Mouse (Mus musculus) spleen, embryonic (tissue): ENCODE data around the gene Itpkc.
"Not testable (repeated sequence)": the region's sequence is repeated elsewhere in the genome, so short reads cannot be mapped to it uniquely, and the experiment has no call there.

Experiments
- CTCF ChIA-PET: fragments of 350-600 bp; sonication (Branson Sonifier 250); formaldehyde crosslinking; loops from one replicate; lab custom pipeline; 2022; lab: Charles Lee

Itpkc gene

DNA sequence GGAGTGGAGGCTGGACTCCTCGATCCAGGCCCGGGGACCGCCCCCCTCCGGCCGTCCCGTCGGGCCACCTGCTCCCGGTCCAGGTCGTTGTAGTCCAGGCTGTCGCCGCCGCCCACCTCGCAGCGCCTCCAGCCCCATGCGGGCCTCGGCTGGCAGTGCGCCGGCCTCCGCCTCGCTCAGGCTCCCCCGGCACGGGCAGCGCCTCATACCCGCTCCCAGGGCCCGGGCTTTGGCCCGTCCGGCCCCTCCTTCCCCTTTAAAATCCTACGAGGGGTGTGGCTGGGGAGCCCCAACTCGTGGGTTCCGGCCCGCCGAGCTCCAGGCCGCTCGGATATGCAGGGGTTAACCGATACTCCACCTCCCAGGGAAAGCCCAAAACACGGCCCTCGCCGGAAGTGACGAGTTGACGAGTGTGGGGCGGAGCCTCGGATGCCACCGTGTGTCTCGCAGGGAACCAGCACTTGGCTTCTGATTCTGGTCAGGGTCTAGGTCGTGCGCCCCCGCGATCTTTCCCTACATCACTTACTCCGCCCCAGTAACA, at the start of gene Itpkc:
TSS of gene Itpkc (minus strand) at position 381 of the 541 bp plus-strand sequence.
- CTCF ChIA-PET = no interaction called here

DNA sequence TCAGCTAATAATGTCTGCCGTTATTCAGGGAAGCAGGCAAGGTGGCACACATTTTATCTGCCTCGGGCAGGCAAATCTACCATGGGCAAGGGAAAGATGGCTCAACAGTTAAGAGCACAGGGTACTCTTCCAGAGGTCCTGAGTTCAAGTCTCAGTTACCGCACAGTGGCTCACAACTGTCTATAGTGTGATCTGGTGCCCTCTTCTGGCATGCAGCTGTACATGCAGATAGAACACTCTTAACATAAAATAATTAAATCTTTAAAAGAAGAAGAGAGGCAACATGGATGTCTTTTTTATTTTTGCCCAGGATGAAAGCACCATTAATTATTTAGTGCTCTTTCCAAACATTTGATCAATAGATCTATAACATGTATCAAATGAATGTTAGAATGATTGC, 48.7 kb upstream of the Itpkc start:
- CTCF ChIA-PET = no interaction called here

DNA sequence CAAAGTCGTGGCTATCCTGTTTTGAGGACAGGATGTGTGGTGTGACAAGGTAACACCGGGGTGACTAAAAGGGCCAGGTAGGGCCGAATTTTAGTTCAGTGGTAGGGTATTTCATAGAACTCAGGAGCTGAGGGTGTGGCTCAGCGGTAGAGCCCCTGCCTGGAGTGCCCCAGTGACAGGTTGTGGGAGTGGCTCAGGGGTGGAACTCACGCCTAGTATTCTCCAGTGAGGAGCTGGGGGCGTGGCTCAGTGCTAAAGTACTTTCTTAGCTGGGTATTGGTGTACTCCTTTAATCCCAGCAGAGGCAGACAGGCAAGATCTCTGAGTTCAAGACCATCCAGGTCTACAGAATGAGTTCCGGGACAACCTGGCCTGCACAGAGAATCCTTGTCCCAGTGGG, 47.6 kb upstream of the Itpkc start:
- CTCF ChIA-PET = no interaction called here

DNA sequence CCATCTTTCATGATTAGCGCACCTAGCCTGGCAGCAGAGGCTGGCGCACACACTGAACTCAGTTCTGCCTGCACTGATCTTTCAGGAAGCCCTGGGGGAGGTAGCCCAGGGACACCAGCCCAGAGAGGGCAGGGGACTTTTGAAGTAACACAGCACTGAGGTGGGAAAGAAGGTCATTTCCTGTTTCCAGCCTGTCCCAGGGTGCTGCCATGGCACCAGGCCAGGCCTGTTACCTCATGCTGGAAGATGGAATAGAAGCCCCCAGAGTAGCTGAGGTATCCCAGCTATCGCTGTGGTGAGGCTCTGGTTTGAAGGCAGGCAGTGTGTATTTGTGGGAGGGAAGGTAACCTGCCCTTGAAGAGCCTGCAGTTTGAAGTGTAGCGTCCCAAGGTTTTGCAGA, 46.5 kb upstream of the Itpkc start:
- CTCF ChIA-PET = no interaction called here

DNA sequence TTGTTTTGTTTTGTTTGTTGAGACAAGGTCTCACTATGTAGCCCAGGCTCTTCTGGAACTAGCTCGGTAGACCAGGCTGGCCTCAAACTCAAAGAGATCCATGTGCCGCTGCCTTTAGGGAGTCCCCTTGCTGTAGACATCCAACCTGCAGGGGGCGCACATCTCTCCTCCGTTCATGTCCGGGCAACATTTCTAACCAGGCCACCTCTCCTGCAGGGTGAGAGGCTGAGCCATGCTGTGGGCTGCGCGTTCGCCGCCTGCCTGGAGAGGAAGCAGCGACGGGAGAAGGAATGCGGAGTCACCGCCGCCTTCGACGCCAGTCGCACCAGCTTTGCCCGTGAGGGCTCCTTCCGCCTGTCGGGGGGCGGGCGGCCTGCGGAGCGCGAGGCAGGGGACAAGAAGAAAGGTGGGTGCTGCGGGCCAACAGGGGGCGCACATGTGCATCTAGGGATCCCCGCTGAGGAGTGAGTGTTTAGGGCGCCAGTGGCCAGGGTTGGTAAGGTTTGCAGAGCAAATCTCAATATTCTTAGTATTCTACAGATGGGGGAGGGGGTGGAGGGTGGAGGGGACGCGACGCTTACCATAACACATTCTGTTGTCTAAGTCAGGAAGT, 45.4 kb upstream of the Itpkc start:
- CTCF ChIA-PET = interaction anchor here (0.7 kb wide), 1 partner anchor 36 kb away, joined by 5 read pairs; no protein-coding TSS in a partner anchor

DNA sequence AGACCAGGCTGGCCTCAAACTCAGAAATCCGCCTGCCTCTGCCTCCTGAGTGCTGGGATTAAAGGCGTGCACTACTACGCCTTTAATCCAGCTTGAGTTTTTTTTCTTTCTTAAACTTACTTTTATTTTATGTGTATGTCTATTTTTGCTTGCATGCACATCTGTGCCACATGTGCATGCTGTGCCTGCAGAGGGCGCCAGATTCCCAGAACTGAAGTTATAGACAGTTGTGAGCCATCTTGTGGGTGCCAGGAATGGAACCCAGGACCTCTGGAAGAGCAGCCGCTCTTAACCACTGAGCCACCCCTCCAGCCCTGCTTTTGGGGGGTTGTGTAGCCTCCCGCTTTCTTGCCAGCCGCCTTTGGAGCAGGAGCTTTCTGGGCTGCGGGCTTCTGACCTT, 43.0 kb upstream of the Itpkc start:
- CTCF ChIA-PET = interaction anchor here (0.7 kb wide), 1 partner anchor 76 kb away, joined by 3 read pairs; no protein-coding TSS in a partner anchor

DNA sequence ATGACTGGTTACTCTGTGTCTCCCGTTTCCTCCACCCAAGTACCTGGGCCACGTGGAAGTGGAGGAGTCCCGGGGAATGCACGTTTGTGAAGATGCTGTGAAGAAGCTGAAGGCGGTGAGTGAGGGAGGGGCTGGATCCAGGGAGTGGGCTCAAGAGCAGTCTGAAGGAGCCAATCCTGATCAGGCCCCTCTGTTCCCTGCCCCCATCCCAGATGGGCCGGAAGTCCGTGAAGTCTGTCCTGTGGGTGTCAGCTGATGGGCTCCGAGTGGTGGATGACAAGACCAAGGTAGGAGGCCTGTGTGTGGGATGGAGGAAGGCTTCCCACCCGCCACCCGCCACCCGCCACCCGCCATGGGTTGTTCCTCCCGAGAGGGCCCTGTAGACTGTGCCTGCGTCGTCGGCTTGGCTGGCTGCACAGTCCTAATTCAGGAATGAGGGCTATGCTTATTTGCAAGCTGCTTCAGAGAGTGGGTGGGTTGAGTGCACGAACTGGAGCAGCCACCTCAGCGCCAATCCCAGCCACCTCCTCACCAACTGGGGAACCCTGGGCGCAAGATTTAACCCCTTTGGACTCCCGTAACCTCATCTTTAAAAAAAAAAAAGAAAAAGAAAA, 38.2 kb upstream of the Itpkc start:
- CTCF ChIA-PET = interaction anchor here (0.6 kb wide), 1 partner anchor 85 kb away, joined by 4 read pairs; no protein-coding TSS in a partner anchor

DNA sequence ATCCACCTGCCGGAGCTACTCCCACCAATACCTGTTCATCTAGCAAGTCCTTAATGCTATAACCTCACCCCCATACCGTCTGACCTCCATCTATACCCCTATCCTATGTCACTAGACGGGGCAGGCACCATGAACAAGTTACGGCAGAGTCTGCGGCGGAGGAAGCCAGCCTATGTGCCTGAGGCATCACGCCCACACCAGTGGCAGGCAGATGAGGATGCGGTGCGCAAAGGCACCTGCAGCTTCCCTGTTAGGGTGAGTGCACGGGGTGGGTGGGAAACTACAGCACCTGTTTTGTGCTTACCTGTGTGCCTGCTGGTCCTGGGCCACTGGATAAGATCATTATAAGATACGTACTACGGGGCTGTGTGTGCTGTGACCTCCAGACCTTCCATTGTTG, 36.3 kb upstream of the Itpkc start:
- CTCF ChIA-PET = no interaction called here

DNA sequence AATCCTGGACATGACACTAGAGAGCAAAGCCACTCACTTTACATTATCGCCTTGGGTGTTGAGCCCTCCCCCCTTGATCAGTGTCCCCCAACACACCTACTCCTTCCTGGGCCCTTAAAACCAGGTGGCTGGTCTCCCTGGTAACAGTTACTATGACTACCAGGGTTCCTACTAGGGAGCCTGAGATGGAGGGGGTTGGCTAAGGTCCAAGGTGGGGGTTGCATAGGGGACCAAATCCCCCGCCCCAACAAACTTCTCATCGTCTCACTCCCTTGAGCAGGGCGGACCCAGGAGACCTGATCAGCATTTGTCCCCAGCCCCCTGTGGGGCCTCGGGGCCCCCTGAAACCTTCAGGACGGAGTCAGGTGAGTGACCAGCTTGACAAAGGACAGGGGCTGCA, 33.4 kb upstream of the Itpkc start:
- CTCF ChIA-PET = interaction anchor here (1.0 kb wide), 1 partner anchor 21 kb away, joined by 3 read pairs; no protein-coding TSS in a partner anchor

DNA sequence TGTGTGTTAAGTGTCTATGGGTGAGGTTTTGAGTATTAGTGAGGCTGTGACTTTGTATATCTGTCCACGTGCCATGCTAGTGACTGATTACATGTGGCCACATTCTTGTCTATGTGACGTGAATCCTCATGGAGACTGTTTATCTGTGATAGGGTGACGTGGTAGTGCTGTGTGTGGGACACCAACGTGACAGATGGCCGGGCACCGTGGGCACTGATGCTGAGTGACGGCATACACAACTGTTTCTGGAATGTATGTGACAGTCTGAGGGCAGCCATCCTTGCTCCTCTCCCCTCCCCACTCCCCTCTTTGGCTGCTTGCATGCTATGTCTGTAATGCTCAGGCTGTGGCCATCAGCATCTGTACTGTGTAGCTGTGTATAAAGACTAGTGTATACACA, 32.4 kb upstream of the Itpkc start:
- CTCF ChIA-PET = interaction anchor here (1.0 kb wide), 1 partner anchor 22 kb away, joined by 3 read pairs; no protein-coding TSS in a partner anchor

DNA sequence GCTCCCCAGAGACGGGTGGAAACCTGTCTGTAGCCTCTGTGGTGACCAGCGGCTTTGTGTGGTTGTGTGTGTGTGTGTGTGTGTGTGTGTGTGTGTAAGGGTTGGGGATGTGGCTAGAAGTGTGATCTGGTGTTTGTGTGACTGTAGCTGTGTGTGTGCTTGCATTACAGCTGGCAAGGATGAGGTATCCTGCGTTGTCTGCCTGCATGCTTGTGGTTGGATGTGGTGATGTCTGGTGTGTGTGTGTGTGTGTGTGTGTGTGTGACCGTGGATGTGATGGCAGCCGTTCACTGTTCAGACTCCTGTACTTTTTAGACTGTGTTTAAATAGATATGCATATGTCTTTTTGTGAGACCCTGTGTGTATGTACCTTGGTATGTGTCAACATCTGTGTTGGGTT, 31.3 kb upstream of the Itpkc start:
- CTCF ChIA-PET = interaction anchor here (0.6 kb wide), 1 partner anchor 1987 kb away, joined by 4 read pairs; no protein-coding TSS in a partner anchor

DNA sequence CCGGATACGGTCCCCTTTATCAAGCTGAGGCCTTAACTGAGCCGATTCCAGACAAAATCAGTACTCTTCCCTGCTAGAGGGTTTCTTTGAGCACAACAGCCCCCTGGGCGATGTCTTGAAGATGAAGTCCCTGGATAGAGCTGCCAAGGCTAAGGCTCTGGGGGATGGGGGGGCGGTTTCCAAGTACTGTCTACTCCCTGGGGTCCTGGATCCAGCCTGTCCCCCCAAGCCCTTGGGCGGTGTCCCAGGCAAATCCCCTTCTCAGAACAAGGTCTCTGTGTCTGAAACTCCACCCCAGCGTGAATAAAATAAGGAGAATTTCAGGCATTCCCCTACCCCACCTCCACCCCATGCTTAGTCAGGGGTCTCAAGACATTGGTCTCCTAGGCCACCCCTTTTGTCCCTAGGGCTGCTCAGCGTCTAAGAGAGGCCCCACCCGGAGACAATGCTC, 30.8 kb upstream of the Itpkc start:
- CTCF ChIA-PET = interaction anchor here (0.6 kb wide), 1 partner anchor 1987 kb away, joined by 4 read pairs; no protein-coding TSS in a partner anchor

DNA sequence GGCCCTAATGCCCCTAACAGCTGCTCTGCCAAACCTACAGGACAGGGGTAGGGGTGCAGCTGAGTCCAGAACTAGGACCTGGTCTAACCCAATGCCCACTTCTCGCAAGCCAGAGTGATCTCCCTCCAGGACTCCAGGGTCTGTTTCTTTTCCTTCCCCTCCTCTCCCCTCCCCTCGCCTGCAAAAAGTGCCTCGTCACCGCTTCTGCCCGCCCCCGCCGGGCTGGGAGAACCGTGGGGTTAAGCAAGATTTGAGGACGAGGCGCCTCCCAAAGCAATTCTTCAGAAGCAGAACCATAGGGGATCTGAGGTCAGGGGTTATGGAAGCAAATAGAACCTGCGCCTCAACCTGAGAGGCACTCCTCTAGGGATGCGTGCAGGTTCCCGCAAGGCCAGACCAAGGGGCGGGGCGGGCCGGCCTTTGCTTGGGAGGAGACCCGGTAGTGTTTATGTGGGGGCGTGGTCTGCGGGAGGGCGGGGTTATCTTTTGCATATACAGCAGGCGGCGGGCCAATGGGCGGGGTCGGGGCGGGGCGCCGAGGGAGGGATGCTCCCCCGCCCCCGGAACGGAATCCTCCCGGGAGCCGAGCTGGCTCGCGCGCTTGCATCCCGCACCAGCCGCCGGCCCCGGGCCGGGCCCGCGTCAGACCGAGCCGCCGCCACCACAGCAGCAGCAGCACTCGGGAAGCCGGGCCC, 29.9 kb upstream of the Itpkc start, which contains the start of gene Numbl:
TSS of gene Numbl (plus strand) at position 229 of the 695 bp plus-strand sequence.
- CTCF ChIA-PET = interaction anchor here (0.6 kb wide), 1 partner anchor 233 kb away, joined by 3 read pairs; no protein-coding TSS in a partner anchor

DNA sequence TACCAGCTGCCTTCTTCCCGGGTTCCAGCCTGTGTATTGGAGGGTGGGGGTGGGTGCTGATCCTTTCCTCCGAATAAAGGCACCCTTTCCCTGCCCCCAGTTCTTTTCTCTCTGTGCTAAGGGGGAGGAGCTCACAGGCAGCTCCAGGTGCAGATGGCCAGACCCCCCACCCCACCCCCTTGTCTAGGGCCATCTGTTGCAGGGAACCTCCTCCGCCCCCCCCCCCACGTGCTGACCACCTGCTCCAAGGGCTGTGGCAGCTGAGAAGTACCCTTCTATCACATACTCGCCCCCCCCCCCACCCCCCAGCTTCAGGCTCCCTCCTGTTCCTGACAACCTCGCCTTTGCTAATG, 29.4 kb upstream of the Itpkc start:
- CTCF ChIA-PET = interaction anchor here (0.6 kb wide), 1 partner anchor 234 kb away, joined by 3 read pairs; no protein-coding TSS in a partner anchor

DNA sequence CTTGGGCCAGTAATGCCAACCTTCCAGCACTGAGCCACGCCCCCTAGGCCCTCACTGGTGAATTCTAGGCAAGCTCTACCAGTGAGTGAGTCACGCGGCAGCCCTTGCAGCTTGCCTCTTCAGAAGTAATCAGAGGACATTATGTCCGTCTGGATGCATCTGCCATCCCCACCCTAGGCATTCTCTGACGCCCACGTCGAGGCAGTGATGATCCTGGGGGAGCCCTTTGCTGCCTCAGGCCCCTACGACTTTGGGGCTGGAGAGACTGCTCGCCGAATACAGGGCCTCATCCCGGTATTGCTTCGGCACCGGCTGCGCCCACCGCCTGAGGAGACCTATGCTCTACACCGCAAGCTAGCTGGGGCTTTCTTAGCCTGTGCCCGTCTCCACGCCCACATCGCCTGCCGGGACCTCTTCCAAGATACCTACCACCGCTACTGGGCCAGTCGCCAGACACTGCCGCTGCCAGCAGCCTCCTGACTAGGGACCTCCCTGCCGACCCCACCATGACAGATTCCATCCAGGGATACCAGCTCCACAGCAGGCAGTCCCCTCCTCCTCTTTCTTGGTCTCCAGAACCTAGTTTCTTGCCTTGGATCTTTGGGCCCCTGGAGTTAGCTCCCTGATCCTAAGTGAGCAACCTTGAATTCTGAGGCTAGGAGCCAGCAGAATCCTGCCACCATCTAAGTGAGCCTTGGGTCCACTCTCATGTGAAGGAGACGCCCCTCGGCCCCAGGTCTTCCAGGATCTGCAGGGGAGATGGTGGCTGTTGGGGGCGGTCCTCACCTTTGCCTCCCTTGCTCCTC, 28.8 kb upstream of the Itpkc start:
- CTCF ChIA-PET = no interaction called here

DNA sequence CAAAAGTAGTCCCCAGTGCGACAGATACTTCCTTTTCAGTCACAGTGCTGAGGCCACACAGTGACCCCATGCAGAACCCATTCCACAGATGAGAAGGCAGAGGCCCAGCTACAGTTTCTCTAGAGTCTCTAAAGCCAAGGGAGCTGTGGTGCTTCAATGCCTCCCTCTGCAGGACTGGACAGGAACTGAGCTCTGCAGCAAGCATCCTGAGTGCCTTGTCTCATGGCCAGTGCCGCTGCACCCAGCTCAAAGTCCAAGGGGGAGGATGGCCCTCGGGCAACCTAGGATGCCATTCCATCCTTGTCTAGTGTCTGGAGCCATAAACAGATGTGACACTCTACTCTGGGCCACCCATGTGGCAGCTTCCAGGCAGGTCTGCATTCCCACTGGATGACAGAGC, 27.3 kb upstream of the Itpkc start:
- CTCF ChIA-PET = no interaction called here

DNA sequence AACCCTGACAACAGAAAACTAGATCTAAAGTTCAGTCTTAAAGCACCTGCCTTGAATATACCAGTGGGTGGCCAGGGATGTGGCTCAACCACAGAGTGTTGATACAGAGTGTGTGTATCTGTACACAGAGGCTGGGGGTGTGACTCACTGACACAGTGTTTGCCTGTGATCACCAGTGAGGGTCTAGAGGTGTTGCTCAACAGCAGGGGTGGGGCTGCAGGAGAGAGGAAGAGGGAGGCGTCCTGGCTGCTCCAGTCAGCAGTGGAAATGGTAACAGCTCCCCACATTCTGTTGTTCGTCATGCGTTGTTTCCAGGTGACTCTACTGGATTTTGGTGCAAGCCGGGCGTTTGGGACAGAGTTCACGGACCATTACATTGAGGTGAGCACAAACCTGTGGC, 23.5 kb upstream of the Itpkc start:
- CTCF ChIA-PET = no interaction called here

DNA sequence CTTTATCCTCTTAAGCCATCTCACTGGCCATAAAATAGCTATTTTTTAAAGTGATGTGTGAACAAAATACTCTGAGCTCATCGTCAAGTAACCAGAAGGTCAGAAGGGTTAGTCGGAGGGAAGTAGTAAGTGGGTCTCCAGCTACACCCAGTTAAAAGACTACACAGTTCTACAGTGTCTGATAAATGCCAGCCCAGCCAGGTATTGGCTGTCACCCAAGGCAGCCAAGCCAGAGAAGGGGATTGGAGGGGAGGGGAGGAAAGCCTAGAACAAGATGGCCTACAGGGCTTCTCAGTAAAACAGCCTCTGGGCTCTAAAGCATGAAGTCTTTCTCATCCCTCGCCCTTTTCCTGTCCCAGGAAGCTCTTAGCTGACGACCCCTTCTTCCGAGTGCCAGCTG, 21.5 kb upstream of the Itpkc start:
- CTCF ChIA-PET = interaction anchor here (0.6 to 1.3 kb wide), 2 partner anchors 46 to 538 kb away, joined by 3 to 4 read pairs; no protein-coding TSS in a partner anchor

DNA sequence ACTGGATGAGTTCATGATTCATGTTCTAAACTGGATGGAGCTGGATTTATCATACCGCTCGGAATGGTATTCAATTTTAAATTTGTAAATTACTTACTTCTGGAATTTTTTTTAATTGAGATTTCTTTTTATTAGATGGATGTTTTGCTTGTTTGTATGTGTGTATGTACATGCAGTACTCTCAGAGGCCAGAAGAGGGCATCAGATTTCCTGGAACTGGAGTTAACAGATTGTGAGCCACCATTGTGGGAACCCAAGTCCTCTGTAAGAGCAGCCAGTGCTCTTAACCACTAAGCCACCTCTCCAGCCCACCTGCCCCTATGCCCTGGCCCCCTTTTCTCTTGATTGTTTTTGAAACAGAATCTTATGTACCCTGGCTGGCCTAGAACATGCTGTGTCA, 20.7 kb upstream of the Itpkc start:
- CTCF ChIA-PET = interaction anchor here (1.3 kb wide), 1 partner anchor 46 kb away, joined by 4 read pairs; no protein-coding TSS in a partner anchor

DNA sequence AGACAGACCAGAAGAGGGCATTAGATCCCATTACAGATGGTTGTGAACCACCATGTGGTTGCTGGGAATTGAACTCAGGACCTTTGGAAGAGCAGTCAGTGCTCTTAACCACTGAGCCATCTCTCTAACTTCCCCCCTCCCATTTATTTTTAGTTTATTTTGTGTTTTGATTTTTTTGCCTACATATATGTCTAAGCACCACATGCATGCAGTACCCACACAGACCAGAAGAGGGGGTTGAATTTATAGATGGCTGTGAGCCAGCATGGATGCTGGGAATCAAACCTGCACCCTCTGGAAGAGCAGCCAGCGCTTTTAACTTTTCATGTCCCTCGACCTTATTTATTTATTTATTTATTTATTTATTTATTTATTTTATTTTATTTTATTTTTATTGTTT, 15.6 kb upstream of the Itpkc start:
- CTCF ChIA-PET = not testable (repeated sequence)

DNA sequence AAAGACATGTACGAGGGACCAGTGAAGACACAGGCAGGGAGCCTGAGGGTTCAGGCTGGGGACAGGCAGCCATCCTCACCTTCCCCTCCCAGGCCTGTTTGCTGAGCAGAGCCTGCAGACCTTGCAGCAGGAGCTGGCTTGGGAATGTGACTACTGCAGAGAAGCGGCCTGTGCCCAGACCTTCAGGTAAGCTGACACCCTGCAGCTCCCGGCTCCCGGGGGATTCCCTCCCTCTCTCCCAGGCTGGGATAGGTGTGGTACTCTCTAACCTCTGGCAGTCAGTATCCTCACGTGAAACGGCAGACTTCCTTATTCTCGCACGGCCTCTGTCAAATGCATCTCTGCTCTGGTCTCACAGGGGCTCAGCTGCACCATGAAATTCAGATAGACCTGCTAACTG, 14.8 kb upstream of the Itpkc start:
- CTCF ChIA-PET = no interaction called here
